In genomic region chr4:59330961-59331604, GRCm38 (mm10) we compare ENCODE assay signal across 8 mouse cellular contexts.
DNase-seq lines count a peak whose midpoint lies in the region; ATAC-seq lines count a peak whose summit lies in the region.

No protein-coding gene starts in this region.

- H3K9me3 ChIP-seq in heart, embryonic 14.5 days (ENCODE audit: control insufficient read depth, low read length): no peaks in the 10 kb centered on the region
- no peaks in the 10 kb centered on the region for H3K9me3 ChIP-seq in limb, embryonic 15.5 days

- DNase-seq in heart, postnatal 10 days: no peak
- peak; percentile 16 to 52 for DNase-seq in urinary bladder, postnatal 4 days (ENCODE audit: low spot score in 2 of 2)
- DNase-seq in urinary bladder, adult 2 months (ENCODE audit: low spot score): no peak
- DNase-seq in left cerebral cortex, adult 18-20 months (ENCODE audit: low spot score in 2 of 2): no peak
- DNase-seq in adipocyte (ENCODE audit: low spot score): no peak
- no peak for DNase-seq in adrenal gland, postnatal 36 days

- no peaks in the 10 kb centered on the region for H3K27me3 ChIP-seq in heart, embryonic 14.5 days (ENCODE audit: control insufficient read depth, insufficient read depth, low read length)
- H3K27me3 ChIP-seq in limb, embryonic 15.5 days: no peaks in the 10 kb centered on the region

- no peak overlapping the region for H3K4me2 ChIP-seq in heart, embryonic 14.5 days (ENCODE audit: low read length)
- no peak overlapping the region for H3K4me2 ChIP-seq in limb, embryonic 15.5 days

- peaks cover 21 to 33% of the 10 kb centered on the region in 2 experiments for H3K4me1 ChIP-seq in heart, embryonic 14.5 days (ENCODE audit: control insufficient read depth in 2 of 2, insufficient read depth in 2 of 2, low read length in 2 of 2)
- H3K4me1 ChIP-seq in limb, embryonic 15.5 days: peaks cover 25% of the 10 kb centered on the region

- WGBS in heart, embryonic 14.5 days: 46% methylated on average over 10 of the region's 10 CpGs
- 31% methylated on average over 10 of the region's 10 CpGs for whole genome bisulfite sequencing in limb, embryonic 15.5 days

- no peak overlapping the region for H3K4me3 ChIP-seq in heart, embryonic 14.5 days (ENCODE audit: control insufficient read depth in 1 of 2, insufficient read depth in 1 of 2, low read depth in 1 of 2, low read length in 2 of 2)
- no peak overlapping the region for H3K4me3 ChIP-seq in limb, embryonic 15.5 days

- H3K36me3 ChIP-seq in heart, embryonic 14.5 days (ENCODE audit: control insufficient read depth, insufficient read depth, low read length): no peaks in the 10 kb centered on the region
- H3K36me3 ChIP-seq in limb, embryonic 15.5 days: no peaks in the 10 kb centered on the region

- intact Hi-C loops in heart, postnatal 10 days (cut with DNase I): no loop called here

- H3K27ac ChIP-seq in heart, embryonic 14.5 days (replicated peaks in 1 of 2; ENCODE audit: control insufficient read depth in 1 of 2, insufficient read depth in 1 of 2, low read depth in 2 of 2, low read length in 2 of 2): peak overlapping the region; percentile 11 to 74
- peak overlapping the region; percentile 61 for H3K27ac ChIP-seq in limb, embryonic 15.5 days

- H3K9ac ChIP-seq in heart, embryonic 14.5 days (ENCODE audit: low read length): 0 out of 2 replicates have a peak overlapping the region, but pooled peaks have one; percentile 44
- no peak overlapping the region for H3K9ac ChIP-seq in limb, embryonic 15.5 days

- no peak for ATAC-seq in heart, embryonic 14.5 days (ENCODE audit: insufficient number of reproducible peaks, insufficient read depth, low FRiP score, low read depth)
- ATAC-seq in limb, embryonic 15.5 days (ENCODE audit: insufficient number of reproducible peaks, low FRiP score, low TSS enrichment, low read depth): no peak

Comparison
In these comparisons a context has a peak if more than half of its experiments do, and no peak if none do; other contexts are left out.
1. DNase-seq: peak in urinary bladder, postnatal 4 days (2 of 2); none in heart, postnatal 10 days (0 of 2), urinary bladder, adult 2 months (single experiment), left cerebral cortex, adult 18-20 months (0 of 2), adipocyte (single experiment) and adrenal gland, postnatal 36 days (0 of 2).